Mouse (Mus musculus) left cerebral cortex, adult 18-20 months (tissue): ENCODE results near the gene Pcdh8. TPM values are rescaled to one million over a fixed set of nuclear protein-coding genes. Genes with fewer than 3 reads are reported as not detected.

Source experiments
- DNase-seq, 2 experiments: peaks; one replicate each; pipeline ENCODE4 v3.0.0; 2021 to 2022; ENCODE audit warnings: low spot score in 2 of 2, mixed read lengths in 1 of 2
- microRNA-seq, 2 experiments: library from miRNA; unstranded; fragments of <30 nt; microRNA quantifications; one replicate each; pipeline ENCODE4 v1.2.0; 2021
- total RNA-seq, 2 experiments: library from RNA; stranded (reverse); gene quantifications; 2 replicates each; pipeline ENCODE4 v1.2.3; 2021

The Pcdh8 gene
- total RNA-seq, 2 experiments from 2014 or later = 47.9 to 63.1 TPM

GRCm38 (mm10) chr14:79754601-79755222, 16.4 kb downstream of the Pcdh8 start:
- DNase-seq = no peak

GRCm38 (mm10) chr14:79754157-79754556, 17.0 kb downstream of the Pcdh8 start:
- DNase-seq = no peak

GRCm38 (mm10) chr14:79753733-79754132, 17.4 kb downstream of the Pcdh8 start:
- no peak for DNase-seq

GRCm38 (mm10) chr14:79740515-79740914, 30.6 kb downstream of the Pcdh8 start:
- DNase-seq = no peak

GRCm38 (mm10) chr14:79738441-79738840, 32.7 kb downstream of the Pcdh8 start:
- no peak for DNase-seq

- peak in 1 of 2 experiments; percentile 14 for DNase-seq
These were observed 33.3 kb downstream of the Pcdh8 start for GRCm38 (mm10) chr14:79737642-79738379.

- no peak for DNase-seq
These were observed 34.3 kb downstream of the Pcdh8 start for GRCm38 (mm10) chr14:79736781-79737180.

GRCm38 (mm10) chr14:79733501-79733900, 37.6 kb downstream of the Pcdh8 start:
- DNase-seq = no peak

- no peak for DNase-seq
These were observed 42.3 kb downstream of the Pcdh8 start for GRCm38 (mm10) chr14:79728811-79729210.

GRCm38 (mm10) chr14:79724002-79724681, 47.0 kb downstream of the Pcdh8 start:
- no peak for DNase-seq

- DNase-seq = no peak
These were observed 48.9 kb downstream of the Pcdh8 start for GRCm38 (mm10) chr14:79722228-79722627.

Small RNA genes within 50 kb of the gene (microRNA-seq; reads per million reads assigned to microRNA genes)
- 0 reads per million in 2 experiments for gene Mir759

Other genes with a start within 250 kb of the Pcdh8 start
- 10 to 100 TPM; 88.2 to 97.0 TPM for gene Sugt1, start 183.6 kb downstream of the Pcdh8 start, total RNA-seq
- gene Cnmd, start 109.1 kb downstream of the Pcdh8 start, total RNA-seq = 1 to 10 TPM; 1.5 to 2.2 TPM
- under 1 TPM; 0.37 to 0.56 TPM for gene Olfm4, start 212.8 kb upstream of the Pcdh8 start, total RNA-seq